Mouse (Mus musculus) liver, embryonic 18 days (tissue): ENCODE results near the gene Cacna1a. TPM values are rescaled to one million over a fixed set of nuclear protein-coding genes. Genes with fewer than 3 reads are reported as not detected.

Experiments
- polyA plus RNA-seq: library from polyadenylated mRNA; depleted of rRNA; stranded (reverse); fragments of >200 nt; gene quantifications from 2 replicates; pipeline ENCODE4 v1.2.3, GENCODE M21; 2012; rRNA removed

Cacna1a gene
- 1.1 and 1.4 TPM in 2 replicates for polyA plus RNA-seq

DNA sequence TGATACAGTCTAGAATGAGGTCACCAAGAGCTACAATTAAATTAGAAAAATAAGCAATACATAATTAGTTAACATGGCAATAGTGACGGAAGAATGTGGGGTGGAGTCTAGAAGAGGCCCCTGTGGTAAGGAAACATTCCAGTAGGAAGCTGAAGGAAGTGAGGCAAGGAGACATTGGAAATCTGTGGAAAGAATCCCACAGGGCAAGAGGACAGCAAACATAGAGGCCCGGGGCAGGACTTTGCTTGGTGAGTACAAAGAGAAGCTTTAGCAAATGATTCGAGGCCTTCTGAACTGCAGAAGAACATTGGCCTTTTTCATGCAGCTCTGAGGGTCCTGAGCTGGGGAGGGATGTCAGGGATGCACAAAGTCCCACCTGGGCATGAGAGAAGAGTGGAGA lies at the start of gene Cacna1a:
TSS of gene Cacna1a (plus strand) at position 166 of the 400 bp plus-strand sequence.

GRCm38 (mm10) chr8:84662581-84663065 lies 274.4 kb downstream of the Cacna1a start, which contains the start of gene Ier2:
Ier2 (minus strand) TSS chr8:84662852.

GRCm38 (mm10) chr8:84686191-84687002 lies 298.2 kb downstream of the Cacna1a start, which contains the start of gene Trmt1:
Trmt1 (plus strand) TSS chr8:84686307.

DNA sequence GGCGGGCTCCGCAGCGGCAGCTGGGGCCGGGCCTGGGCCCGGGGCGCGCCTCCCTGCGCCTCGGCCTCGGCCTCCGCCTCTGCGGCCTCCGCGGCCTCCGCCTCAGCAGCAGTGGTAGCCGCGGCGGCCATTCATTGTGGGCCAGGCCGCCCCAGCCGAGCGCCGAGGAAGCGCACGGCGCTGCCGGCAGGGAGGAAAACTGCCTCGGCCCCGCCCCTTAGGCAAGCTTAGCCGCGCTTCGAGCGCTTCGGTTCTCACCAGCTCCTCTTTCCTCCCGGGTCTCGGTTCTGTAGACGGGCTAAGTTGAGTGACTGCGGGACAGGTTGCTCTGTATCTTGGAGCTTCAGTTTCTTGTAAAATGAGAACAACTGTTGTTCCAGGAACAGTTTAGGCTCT lies 299.5 kb downstream of the Cacna1a start, which contains the start of gene Nacc1:
TSS of gene Nacc1 (minus strand) at position 158 of the 396 bp plus-strand sequence.

Other genes starting within 250 kb of the Cacna1a start
- gene Cc2d1a, start 240.5 kb upstream of the Cacna1a start, polyA plus RNA-seq, result 3.7 and 4.4 TPM in 2 replicates
- 0.18 and 0.24 TPM in 2 replicates for gene 4930432K21Rik, start 240.4 kb upstream of the Cacna1a start, polyA plus RNA-seq
- gene Nanos3, start 203.2 kb upstream of the Cacna1a start, polyA plus RNA-seq, result 0.13 and 0.16 TPM in 2 replicates
- 2.9 and 3.4 TPM in 2 replicates for gene Zswim4, start 151.4 kb upstream of the Cacna1a start, polyA plus RNA-seq
- 124 and 135 TPM in 2 replicates for gene D8Ertd738e, start 138.7 kb upstream of the Cacna1a start, polyA plus RNA-seq
- gene Mri1, start 131.1 kb upstream of the Cacna1a start, polyA plus RNA-seq, result 17.2 and 23.4 TPM in 2 replicates
- gene Ccdc130, start 118.1 kb upstream of the Cacna1a start, polyA plus RNA-seq, result 6.9 and 7.4 TPM in 2 replicates